Mouse (Mus musculus) liver, embryonic 16.5 days (tissue): ENCODE measurements around the gene Aipl1. TPM values are rescaled to one million over a fixed set of nuclear protein-coding genes. Genes with fewer than 3 reads are reported as not detected.

Experiments used
- ATAC-seq: fragments of 200-750 bp; cut with Nextera tagmentation; 2 replicates; pipeline ENCODE4 v1.8.0; 2017; ENCODE audit warnings: low read depth, mild to moderate bottlenecking, moderate number of reproducible peaks, moderate library complexity
- H3K27ac ChIP-seq: fragments of 300-500 bp; sonication (generic); 2 replicates; pipeline ENCODE4 v1.5.1; 2014; ENCODE audit warnings: mild to moderate bottlenecking, low read length
- H3K27me3 ChIP-seq: fragments of 300-500 bp; sonication (generic); 2 replicates; pipeline ENCODE4 v1.6.1; 2014; ENCODE audit warnings: low read depth, low read length, mixed read lengths; ENCODE audit not compliant: control insufficient read depth, insufficient read depth
- H3K36me3 ChIP-seq: fragments of 300-500 bp; sonication (generic); 2 replicates; pipeline ENCODE4 v1.6.1; 2014; ENCODE audit warnings: mild to moderate bottlenecking; ENCODE audit not compliant: control insufficient read depth, insufficient read depth
- H3K4me1 ChIP-seq: fragments of 300-500 bp; sonication (generic); 2 replicates; pipeline ENCODE4 v1.6.1; 2014; ENCODE audit warnings: low read depth, low read length, mixed read lengths; ENCODE audit not compliant: control insufficient read depth
- H3K4me2 ChIP-seq: fragments of 300-500 bp; sonication (generic); 2 replicates; pipeline ENCODE4 v1.6.1; 2014; ENCODE audit warnings: low read depth, low read length, mixed read lengths
- H3K4me3 ChIP-seq: fragments of 300-500 bp; sonication (generic); 2 replicates; pipeline ENCODE4 v1.5.1; 2014; ENCODE audit warnings: low read depth, mild to moderate bottlenecking, low read length
- H3K9ac ChIP-seq: fragments of 300-500 bp; sonication (generic); 2 replicates; pipeline ENCODE4 v1.6.1; 2014; ENCODE audit warnings: low read depth, low read length
- H3K9me3 ChIP-seq: fragments of 300-500 bp; sonication (generic); replicated peaks from 2 replicates; pipeline ENCODE4 v1.6.1; 2016; ENCODE audit warnings: low read length; ENCODE audit not compliant: control insufficient read depth
- WGBS: fragments of 180-500 bp; shearing (Covaris S2); extraction: QIAGEN DNeasy Blood & Tissue Kit; methylation state at CpG from one replicate; pipeline ENCODE4 v1.1.7; 2014; ENCODE audit not compliant: insufficient replicate concordance; 5-methylcytosine and 5-hydroxymethylcytosine counted together
- polyA plus RNA-seq: library from polyadenylated mRNA; unstranded; fragments of >200 nt; fragmentation: Nextera tagmentation; extraction: Ambion mirVana; gene quantifications from 2 replicates; pipeline ENCODE4 v1.2.1, GENCODE M21; 2015

Gene Aipl1
- 0.09 and 0.12 TPM in 2 replicates for polyA plus RNA-seq

GRCm38 (mm10) chr11:72037409-72037808 lies at the start of gene Aipl1:
TSS of gene Aipl1 (minus strand) at chr11:72037509.
- H3K36me3 ChIP-seq: no peaks in the 10 kb centered on the region
- no peaks in the 10 kb centered on the region for H3K27me3 ChIP-seq
- no peak within 1 kb of the TSS for H3K9ac ChIP-seq
- no peak within 1 kb of the TSS for H3K27ac ChIP-seq
- no peak within 1 kb of the TSS for H3K4me2 ChIP-seq
- 38% methylated on average over 4 of the region's 4 CpGs for WGBS
- H3K4me1 ChIP-seq: peaks cover 10% of the 10 kb centered on the region
- no peak within 1 kb of the TSS for H3K4me3 ChIP-seq
- no peak for ATAC-seq
- H3K9me3 ChIP-seq: no peaks in the 10 kb centered on the region

GRCm38 (mm10) chr11:72086251-72087046 lies 49.1 kb upstream of the Aipl1 start:
- Histone ChIP-seq H3K4me1 (no peaks in the 10 kb centered on the region), H3K4me3 (no peak overlapping the region), H3K27ac (no peak overlapping the region), H3K27me3 (no peaks in the 10 kb centered on the region), H3K9me3 (no peaks in the 10 kb centered on the region), H3K36me3 (no peaks in the 10 kb centered on the region), H3K9ac (no peak overlapping the region), H3K4me2 (no peak overlapping the region)
- 40% methylated on average over 11 of the region's 11 CpGs for WGBS
- ATAC-seq: no peak

- Histone ChIP-seq H3K36me3 (no peaks in the 10 kb centered on the region), H3K4me3 (no peak overlapping the region), H3K27ac (no peak overlapping the region), H3K4me2 (no peak overlapping the region), H3K27me3 (no peaks in the 10 kb centered on the region), H3K9ac (no peak overlapping the region), H3K9me3 (no peaks in the 10 kb centered on the region), H3K4me1 (no peaks in the 10 kb centered on the region)
- no peak for ATAC-seq
- 75% methylated on average over 15 of the region's 15 CpGs for WGBS
Observed at GRCm38 (mm10) chr11:72084337-72084736, 47.0 kb upstream of the Aipl1 start.

- Histone ChIP-seq H3K36me3 (no peaks in the 10 kb centered on the region), H3K9ac (no peak overlapping the region), H3K27ac (no peak overlapping the region), H3K9me3 (no peaks in the 10 kb centered on the region), H3K4me2 (no peak overlapping the region), H3K27me3 (no peaks in the 10 kb centered on the region), H3K4me1 (no peaks in the 10 kb centered on the region), H3K4me3 (no peak overlapping the region)
- 62% methylated on average over 4 of the region's 4 CpGs for WGBS
- ATAC-seq: peak; percentile 62
Observed at GRCm38 (mm10) chr11:72082601-72083000, 45.3 kb upstream of the Aipl1 start.

- no peak overlapping the region for H3K27ac ChIP-seq
- no peaks in the 10 kb centered on the region for H3K36me3 ChIP-seq
- H3K4me1 ChIP-seq: no peaks in the 10 kb centered on the region
- no peak overlapping the region for H3K4me2 ChIP-seq
- H3K9me3 ChIP-seq: no peaks in the 10 kb centered on the region
- 69% methylated on average over 6 of the region's 6 CpGs for WGBS
- no peak overlapping the region for H3K9ac ChIP-seq
- no peak overlapping the region for H3K4me3 ChIP-seq
- no peak for ATAC-seq
- H3K27me3 ChIP-seq: no peaks in the 10 kb centered on the region
Observed at GRCm38 (mm10) chr11:72080461-72080860, 43.2 kb upstream of the Aipl1 start.

- H3K4me1 ChIP-seq: no peaks in the 10 kb centered on the region
- H3K4me3 ChIP-seq: no peak overlapping the region
- H3K4me2 ChIP-seq: no peak overlapping the region
- no peak overlapping the region for H3K9ac ChIP-seq
- ATAC-seq: no peak
- WGBS: 44% methylated on average over 4 of the region's 4 CpGs
- no peaks in the 10 kb centered on the region for H3K9me3 ChIP-seq
- no peak overlapping the region for H3K27ac ChIP-seq
- no peaks in the 10 kb centered on the region for H3K27me3 ChIP-seq
- H3K36me3 ChIP-seq: no peaks in the 10 kb centered on the region
Observed at GRCm38 (mm10) chr11:72078647-72079046, 41.3 kb upstream of the Aipl1 start.

GRCm38 (mm10) chr11:72078056-72078455 lies 40.7 kb upstream of the Aipl1 start:
- Histone ChIP-seq H3K36me3 (no peaks in the 10 kb centered on the region), H3K27ac (no peak overlapping the region), H3K4me3 (no peak overlapping the region), H3K4me2 (no peak overlapping the region), H3K9ac (no peak overlapping the region), H3K9me3 (no peaks in the 10 kb centered on the region), H3K4me1 (no peaks in the 10 kb centered on the region), H3K27me3 (no peaks in the 10 kb centered on the region)
- ATAC-seq: no peak
- WGBS: 40% methylated on average over 3 of the region's 3 CpGs

GRCm38 (mm10) chr11:72074230-72074629 lies 36.9 kb upstream of the Aipl1 start:
- Histone ChIP-seq H3K27ac (no peak overlapping the region), H3K4me2 (no peak overlapping the region), H3K9me3 (no peaks in the 10 kb centered on the region), H3K9ac (no peak overlapping the region), H3K27me3 (no peaks in the 10 kb centered on the region), H3K36me3 (no peaks in the 10 kb centered on the region), H3K4me3 (no peak overlapping the region), H3K4me1 (no peaks in the 10 kb centered on the region)
- no peak for ATAC-seq
- WGBS: 62% methylated on average over 13 of the region's 13 CpGs

- ATAC-seq: no peak
Observed at GRCm38 (mm10) chr11:72072331-72072905, 35.1 kb upstream of the Aipl1 start.

More at GRCm38 (mm10) chr11:72072331-72072905, 35.1 kb upstream of the Aipl1 start:
- WGBS: 54% methylated on average over 6 of the region's 6 CpGs
- H3K27me3 ChIP-seq: no peaks in the 10 kb centered on the region
- no peaks in the 10 kb centered on the region for H3K36me3 ChIP-seq
- H3K4me2 ChIP-seq: no peak overlapping the region
- no peak overlapping the region for H3K27ac ChIP-seq
- no peak overlapping the region for H3K9ac ChIP-seq
- H3K4me3 ChIP-seq: no peak overlapping the region
- H3K4me1 ChIP-seq: no peaks in the 10 kb centered on the region
- no peaks in the 10 kb centered on the region for H3K9me3 ChIP-seq
